Mouse (Mus musculus): Measurements from ENCODE around the gene Med26.

The Med26 gene

DNA sequence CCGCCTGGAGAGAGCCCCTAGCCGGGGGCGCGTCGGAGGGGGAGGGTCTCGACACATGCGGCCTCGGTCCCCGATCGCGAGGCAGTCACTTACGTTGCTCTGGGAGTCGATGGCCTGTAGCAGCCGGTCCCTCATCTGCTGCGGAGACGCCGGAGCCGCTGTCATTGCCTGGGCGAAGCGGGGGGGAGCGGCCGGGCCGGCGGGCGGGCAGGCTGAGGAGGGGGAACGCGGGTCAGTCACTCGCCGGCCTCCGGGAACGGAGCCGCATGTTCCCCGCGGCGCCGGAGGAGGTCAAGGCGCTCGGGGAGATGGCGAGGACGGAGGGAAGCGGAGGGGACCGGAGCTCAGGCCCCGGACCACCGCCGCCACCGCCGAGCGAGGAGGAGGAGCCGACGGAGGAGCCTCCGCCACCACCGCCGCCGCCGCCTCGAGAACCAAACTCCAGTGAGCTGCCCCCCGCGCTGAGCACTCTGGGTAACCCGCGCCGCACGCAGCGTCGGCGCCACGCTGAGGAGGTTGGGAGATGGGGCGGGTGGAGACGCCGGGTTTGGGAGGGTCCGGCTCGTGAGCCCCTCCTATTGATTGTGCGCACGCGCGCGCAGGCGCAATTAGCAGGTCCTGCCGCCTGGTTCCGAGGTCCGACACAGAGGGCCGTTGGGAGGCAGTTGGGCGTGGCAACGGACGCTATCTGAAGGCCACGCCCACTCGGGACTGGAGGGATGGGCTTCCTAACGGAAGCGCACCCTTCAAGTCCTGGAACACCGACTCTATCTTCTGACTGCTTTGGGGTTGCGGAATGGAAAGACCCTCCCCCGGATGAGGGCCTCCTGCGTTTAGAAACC, at the start of gene Med26:
Gene Med26 (minus strand): TSS at position 469 of the 842 bp plus-strand sequence.
- in situ Hi-C loops (cut with MboI, MseI): loop anchor here in 1 of 2 experiments (5.0 kb wide), 1 partner anchor 51 kb away; no protein-coding TSS in a partner anchor

DNA sequence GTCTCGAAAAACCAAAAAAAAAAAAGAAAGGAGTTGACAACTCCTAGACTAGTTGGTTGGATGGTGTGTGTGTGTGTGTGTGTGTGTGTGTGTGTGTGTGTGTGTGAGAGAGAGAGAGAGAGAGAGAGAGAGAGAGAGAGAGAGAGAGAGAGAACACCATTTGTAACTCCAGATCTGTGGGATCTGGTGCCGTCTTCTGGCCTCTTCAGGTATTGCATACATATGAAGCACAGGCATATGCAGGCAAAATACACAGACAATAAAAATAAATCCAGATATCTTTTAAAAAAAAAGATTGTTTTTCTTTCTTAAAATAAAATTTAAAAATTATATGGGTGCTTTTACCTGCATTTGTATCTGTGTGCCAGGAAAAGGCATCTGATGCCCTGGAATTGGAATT, 42.1 kb upstream of the Med26 start:
- in situ Hi-C loops (cut with MboI, MseI): loop anchor here in 1 of 2 experiments (5.0 kb wide), 1 partner anchor 157 kb away; no protein-coding TSS in a partner anchor

DNA sequence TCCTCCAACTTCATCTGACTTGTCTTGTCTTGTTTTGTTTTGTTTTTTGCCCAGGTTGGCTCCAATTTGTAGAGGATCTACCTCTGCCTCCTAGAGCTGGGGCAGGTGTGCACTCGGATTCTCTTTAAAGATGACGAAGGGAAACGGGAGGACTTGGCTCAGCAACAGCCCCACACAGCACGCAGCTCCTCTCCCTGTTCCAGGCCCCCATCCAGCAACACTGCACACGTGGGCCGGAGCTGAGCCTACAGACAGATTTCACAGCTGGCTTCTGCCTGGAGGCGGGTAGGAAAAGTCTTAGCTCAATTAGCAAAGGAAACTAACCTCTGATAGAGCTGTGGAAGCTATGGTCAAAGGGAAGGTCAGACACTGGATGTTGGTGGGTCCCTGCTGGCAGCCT, 41.2 kb upstream of the Med26 start:
- in situ Hi-C loops (cut with MboI, MseI): loop anchor here (5.0 to 10.0 kb wide), 3 partner anchors 53 to 324 kb away; no protein-coding TSS in a partner anchor

DNA sequence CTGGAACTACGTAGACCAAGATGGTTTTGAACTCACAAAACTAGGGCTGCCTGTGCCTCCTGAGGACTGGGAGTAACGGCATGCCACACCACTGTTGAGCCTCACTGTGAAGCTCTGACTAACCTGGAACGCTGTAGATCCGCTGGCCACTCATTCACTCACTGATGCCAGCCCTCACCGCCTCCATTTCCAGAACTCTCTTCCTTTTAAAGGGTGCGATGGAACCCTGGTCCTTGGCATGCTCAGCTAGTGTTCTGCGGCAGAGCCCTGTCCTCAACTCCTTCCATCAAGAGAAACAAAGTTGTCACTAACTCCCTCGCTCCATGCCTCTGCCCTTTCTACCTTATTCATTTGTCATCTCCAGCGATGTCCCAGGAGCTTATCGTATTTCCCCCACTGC, 40.8 kb upstream of the Med26 start:
- in situ Hi-C loops (cut with MboI, MseI): loop anchor here (5.0 to 10.0 kb wide), 3 partner anchors 53 to 324 kb away; no protein-coding TSS in a partner anchor

DNA sequence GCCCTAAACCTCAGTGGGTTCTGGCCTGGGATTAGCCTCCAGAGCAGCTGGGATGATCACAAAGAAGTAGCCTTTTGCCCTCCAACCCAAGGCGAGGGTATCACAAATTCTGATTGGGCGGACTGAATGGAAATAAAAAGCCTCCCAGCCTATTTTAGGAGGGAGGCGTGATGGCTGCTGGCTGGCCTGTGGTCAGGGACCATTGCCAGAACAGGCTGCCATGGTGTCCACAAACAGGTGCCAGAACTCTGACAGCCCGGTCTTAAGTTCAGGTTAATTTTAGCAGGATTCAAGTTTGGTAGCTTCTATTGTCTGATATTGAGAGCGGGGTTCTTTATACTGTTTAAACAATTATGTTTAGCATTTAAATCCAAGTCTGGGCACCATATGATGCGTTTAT, 39.7 kb upstream of the Med26 start:
- in situ Hi-C loops (cut with MboI, MseI): loop anchor here (5.0 to 10.0 kb wide), 3 partner anchors 54 to 323 kb away; no protein-coding TSS in a partner anchor

DNA sequence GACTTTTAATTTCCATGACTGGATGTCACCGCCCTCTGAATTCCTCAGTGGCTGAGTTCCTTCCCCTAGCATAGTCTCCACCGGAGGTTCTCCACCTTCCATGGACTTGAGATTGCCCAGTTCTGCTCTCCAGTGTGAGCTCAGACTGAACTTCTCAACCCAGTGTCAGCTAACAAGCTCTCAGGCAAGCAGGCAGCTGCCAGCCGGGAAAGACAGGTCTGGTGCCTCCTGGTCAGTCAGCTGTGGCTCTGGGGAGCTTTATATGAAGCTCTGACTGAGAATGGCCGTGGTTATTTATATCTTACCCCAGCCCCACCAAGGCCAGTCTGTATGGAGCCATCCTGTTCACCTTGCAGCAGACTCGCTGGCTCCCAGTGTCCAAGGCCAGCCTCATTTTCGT, 36.3 kb upstream of the Med26 start:
- in situ Hi-C loops (cut with MboI, MseI): loop anchor here in 1 of 2 experiments (10.0 kb wide), 1 partner anchor 320 kb away; no protein-coding TSS in a partner anchor

DNA sequence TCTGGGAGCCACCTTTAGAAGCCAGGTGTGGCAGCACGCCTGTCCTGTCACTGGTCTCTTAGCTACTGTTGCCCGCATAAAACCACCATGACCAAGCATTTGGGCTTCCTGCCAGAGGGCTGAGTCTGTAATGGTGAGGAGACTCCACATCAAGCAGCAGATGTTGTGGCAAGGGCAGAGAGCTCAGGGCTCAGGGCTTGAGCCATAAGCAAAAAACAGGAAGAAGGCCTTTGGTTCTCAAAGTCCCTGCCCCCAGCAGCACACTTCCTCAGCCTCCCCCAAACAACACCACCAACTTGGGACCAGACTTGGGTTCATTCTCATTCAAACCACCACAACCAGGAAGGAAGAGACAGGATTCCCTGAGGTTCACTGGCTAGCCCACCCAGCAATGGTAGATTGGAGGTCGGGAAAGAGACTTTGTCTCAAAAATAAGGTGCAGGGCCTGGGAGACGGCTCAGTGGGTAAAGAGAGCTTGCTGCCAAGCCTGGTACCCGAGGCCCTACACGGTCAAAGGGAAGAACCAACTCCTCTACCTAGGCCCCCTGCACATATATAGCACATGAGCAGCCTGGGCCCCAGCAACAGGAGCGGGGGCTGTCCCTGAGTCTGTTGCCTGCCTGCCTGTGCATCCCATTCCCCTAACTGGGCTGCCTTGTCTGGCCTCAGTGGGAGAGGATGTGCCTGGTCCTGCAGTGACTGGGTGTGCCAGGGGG, 35.1 kb upstream of the Med26 start:
- in situ Hi-C loops (cut with MboI, MseI): loop anchor here in 1 of 2 experiments (10.0 kb wide), 1 partner anchor 318 kb away; no protein-coding TSS in a partner anchor

DNA sequence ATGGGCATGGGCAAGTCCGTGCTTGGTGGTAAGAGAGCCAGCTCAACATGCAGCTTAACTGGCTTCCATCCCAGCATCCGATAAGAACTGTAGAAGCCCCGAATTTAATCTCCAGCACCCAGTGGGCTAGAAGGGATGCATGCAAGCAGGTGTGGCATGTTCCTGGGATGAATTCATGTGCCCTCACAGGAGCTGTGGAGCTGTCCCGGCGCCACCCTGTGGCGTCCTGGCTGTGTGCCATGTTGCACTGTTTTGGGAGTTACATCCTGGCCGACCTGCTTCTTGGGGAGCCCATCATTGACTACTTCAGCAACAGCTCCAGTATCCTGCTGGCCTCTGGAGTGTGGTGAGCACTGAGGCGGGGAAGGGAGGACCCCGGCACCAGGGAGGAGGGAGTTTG, 31.3 kb upstream of the Med26 start:
- in situ Hi-C loops (cut with MboI, MseI): loop anchor here in 1 of 2 experiments (10.0 kb wide), 1 partner anchor 775 kb away; the partner anchor contains the start of gene Large1

DNA sequence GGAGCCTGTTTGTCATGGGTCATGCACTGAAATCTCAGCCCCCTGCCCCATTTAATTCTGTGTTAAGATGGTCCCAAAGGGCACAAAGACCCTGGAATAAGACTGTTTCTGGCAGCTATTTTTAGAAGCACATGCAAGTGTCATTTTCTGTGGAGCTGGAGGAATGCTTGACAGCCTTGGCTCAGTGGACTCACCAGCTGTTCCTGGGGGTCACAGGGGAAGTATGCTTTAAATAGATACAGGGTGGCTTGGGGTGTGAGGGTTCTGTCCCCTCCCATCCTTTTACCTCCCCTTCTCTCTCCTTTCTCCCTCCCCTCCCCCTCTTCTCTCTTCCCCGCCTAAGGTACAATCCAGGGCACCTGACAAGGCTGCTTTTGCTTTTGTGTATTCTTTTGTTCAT, 29.9 kb upstream of the Med26 start:
- in situ Hi-C loops (cut with MboI, MseI): loop anchor here in 1 of 2 experiments (10.0 kb wide), 1 partner anchor 777 kb away; the partner anchor contains the start of gene Large1

DNA sequence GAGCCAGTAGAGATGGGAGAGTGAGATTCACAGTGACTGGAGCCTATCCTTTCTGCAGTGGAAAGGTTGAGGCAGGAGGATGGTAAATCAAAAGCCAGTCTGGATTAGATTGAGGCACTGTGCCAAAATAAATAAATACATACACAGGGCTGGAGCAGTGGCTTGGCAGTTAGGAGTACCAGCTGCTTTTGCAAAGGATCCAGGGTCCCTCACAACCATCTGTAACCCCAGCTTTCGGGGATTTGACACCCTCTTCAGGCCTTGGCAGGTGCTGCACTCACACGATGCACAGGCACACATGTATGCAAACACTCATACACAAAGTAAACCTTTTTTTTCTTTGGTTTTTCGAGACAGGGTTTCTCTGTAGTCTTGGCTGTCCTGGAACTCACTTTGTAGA, 29.2 kb upstream of the Med26 start:
- in situ Hi-C loops (cut with MboI, MseI): loop anchor here in 1 of 2 experiments (10.0 kb wide), 1 partner anchor 778 kb away; the partner anchor contains the start of gene Large1

DNA sequence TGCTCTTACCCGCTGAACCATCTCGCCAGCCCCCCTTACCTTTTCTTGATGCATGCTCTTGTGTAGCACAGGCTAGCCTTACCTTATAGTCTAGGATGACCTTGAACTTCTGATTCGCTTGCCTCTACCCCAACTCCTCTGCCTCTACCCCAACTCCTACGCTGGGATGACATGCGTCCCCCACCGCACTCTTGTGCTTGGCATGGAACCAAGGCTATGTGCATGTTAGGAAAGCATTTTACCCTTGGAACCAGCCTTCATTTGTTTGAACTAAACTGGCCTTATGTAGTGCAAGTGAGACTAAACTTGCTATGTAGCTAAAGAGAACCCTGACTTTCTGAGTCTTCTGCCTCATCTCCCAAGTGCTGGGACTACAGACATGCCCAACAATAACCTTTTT, 27.8 kb upstream of the Med26 start:
- in situ Hi-C loops (cut with MboI, MseI): loop anchor here in 1 of 2 experiments (10.0 kb wide), 1 partner anchor 779 kb away; the partner anchor contains the start of gene Large1

DNA sequence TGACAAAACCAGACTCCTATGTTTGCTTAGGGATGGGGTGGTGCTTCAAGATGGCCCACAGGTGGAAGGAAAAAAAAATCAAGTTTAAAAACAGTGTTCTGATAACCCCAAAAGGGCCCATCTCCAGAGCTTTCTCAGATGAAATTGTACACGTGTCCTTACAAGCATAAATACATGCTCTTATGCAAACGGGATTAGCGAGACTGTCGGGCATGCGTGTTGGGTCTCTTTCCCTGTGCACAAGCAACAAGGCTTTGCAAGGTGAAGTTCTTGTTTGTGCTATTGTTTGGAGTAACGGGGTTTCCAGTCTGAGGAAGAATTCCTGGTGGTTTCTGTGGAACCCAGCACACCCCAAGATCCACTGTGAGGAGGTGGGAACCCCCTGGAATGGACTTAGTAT, 25.4 kb upstream of the Med26 start:
- in situ Hi-C loops (cut with MboI, MseI): loop anchor here in 1 of 2 experiments (10.0 kb wide), 1 partner anchor 781 kb away; the partner anchor contains the start of gene Large1

DNA sequence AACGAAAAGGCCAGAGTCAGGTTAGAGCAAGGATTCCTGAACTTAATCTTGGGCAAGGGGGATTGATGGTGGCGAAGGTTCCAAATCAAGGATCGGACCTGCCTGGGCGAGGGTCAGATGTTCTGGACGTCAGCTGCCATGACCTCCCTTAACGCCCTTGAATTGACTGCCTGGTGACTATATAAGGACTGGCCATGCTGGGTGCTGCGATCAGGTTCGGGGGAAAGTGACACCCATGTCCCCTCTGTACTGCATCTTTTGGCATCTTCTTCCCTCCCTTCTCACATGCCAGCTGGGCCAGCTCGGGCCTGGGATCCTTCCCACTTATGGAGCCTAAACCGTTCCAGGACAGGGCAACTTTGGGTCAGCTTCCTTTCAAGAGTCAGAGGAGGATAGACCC, 24.4 kb upstream of the Med26 start:
- in situ Hi-C loops (cut with MboI, MseI): loop anchor here in 1 of 2 experiments (10.0 kb wide), 1 partner anchor 782 kb away; the partner anchor contains the start of gene Large1

DNA sequence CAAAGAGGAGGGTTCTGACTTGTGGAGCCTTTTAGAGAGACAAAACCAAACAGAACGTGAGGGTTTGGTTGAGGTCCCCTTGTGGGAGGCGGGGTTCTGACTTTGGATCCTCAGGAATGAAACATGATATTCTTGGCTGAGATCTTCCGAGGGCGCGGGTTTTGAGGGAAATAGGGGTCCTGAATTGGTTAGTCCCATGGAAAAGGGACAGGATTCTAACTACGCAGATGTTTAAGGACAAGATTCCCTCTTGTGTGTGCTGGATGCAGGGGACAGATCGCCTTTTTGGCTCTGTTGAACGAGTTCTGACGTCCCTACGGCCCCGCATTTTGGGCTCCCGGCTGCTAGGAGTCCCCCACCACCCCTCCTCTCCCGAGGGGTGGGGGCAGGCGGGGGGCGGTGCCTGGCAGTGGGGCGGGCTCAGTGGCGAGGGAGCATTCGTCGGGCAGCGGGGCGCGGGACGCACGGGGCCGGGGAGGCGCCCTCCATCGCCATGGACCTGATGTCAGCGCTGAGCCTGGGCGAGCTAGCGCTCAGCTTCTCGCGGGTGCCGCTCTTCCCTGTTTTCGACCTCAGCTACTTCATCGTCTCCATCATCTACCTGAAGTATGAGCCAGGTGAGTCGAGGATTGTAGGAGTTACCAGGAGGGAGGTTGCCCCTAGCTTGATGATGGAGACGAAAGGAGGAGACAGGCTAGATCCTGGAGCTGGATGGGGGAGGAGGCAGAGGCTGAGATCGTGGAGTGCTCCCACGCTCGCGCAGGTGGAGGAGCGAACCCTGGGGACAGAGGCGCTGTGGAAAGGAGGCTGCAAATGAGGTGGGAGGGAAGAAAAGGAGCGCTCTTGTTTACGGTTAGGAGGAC, 23.8 kb upstream of the Med26 start, which contains the start of gene Tmem38a:
Gene Tmem38a (plus strand): TSS at position 445 of the 863 bp plus-strand sequence.
- in situ Hi-C loops (cut with MboI, MseI): loop anchor here in 1 of 2 experiments (10.0 kb wide), 1 partner anchor 783 kb away; the partner anchor contains the start of gene Large1

DNA sequence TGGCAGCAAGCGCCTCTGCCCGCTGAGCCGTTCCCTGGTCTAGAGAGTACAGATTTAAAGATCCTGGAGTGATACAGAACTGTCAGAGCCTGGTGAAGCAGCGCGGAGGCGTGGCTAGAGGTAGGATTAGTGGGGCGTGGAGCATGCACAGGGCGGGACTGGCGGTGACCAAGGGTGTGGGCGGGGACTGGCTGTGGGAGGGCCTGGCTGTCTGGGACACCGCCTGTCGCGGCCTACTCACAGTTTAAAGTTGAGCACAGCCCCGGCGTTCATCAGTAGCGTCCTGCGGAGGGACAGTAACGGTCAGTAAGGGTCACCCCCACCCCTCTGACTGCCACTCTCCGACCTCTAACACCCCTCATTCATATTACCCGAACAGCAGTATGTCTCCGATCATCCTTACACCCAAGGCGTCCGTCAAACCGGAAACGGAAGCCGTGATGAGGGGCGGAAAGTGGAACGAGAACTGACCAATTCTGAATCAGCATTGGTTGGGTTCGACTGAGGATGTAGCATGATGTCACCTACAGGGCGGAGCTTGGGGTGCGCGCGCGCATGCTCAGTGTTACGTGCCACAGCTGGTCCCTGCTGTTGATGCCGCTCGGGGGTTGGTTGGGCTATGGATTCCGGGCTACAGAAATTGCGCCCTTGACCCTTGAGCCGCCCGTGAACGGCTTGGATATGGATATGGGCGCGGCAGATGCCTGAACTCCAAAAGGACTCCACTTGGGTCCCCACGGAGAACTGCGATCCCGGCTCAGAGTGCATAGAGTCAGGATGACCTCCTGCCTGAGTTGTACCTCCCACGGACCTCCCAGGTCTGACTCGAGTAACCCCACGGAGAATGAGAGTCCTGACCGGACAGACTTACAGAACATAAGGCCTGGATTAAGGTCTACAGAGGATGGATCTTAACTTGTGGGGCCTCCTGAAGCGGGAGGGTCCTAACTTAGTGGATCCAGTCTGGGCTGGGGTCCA, 22.9 kb upstream of the Med26 start, which contains the start of gene Smim7:
Gene Smim7 (minus strand): TSS at position 456 of the 978 bp plus-strand sequence.
- in situ Hi-C loops (cut with MboI, MseI): loop anchor here in 1 of 2 experiments (10.0 kb wide), 1 partner anchor 784 kb away; the partner anchor contains the start of gene Large1

DNA sequence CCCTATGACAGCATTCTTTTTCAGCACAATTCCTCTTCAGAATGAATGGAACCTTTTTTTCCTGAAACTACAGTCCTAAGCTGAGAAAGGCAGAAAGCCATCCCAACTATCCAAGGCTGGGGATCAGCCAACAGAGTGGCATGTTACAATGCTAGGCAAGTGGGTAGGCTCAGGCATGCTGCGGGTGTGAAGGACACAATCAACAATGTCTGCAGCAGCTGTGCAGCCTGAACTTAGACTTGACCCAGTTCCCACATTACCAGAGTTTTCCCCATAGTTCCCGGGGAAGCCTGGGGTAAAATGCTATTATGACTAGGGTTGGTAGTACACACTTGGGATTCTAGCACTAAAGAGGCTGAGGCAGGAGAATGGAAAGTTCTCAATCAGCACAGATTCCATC, 17.9 kb upstream of the Med26 start:
- in situ Hi-C loops (cut with MboI, MseI): loop anchor here in 1 of 2 experiments (5.0 kb wide), 1 partner anchor 156 kb away; the partner anchor contains the start of gene Sin3b

DNA sequence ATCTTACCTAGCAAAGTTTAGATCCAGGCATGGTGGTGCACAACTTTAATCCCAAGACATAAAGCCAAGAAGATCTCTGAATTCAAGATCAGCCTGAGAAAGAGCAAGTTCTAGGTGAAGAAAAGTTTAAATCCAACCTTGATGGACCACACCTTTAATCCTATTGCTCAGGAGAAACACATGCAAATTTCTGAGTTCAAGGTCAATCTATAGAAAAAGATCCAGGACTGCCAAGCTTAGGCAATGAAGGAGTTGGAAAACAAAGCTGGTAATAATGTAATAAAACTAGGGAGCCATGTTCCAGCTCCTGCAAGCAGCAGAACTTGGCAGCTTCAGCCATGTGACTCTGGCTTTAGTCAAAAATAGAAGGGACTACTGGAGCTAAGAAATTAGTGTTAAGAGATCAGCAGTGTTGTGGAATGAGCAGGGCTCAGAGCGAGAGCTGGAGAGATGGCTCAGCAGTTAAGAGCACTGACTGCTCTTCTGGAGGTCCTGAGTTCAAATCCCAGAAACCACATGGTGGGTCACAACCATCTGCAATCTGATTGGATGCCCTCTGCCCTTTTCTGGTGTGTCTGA, 13.1 kb upstream of the Med26 start:
- in situ Hi-C loops (cut with MboI, MseI): no loop called here

DNA sequence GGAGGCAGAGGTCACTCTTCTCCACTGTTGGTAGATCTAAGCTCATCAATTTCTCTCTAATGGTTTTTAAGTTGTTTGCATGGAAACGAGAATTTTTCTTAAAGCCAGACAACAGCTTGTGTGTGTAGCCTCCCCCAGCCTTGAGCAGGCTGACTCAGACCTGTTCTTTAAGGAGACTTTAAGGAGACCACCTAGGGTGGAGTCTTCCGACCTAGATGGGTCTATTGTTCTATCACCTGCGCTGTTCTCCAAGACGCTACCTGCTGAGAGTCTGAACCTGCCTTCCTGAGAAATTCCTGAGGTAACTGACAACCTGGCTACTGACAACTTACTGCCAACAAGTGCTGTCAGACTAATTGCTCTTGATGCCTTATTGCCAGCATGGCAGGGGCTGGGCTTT, 7.7 kb upstream of the Med26 start:
- in situ Hi-C loops (cut with MboI, MseI): no loop called here

All from T-helper 17 cell (primary cell).